Mouse (Mus musculus) spleen, postnatal 14 days (tissue): ENCODE results near the gene Gm49486.

Experiments
- DNase-seq, 2 experiments: peaks; one replicate each; pipeline ENCODE4 v3.0.0; 2021 to 2022; ENCODE audit warnings: low spot score in 2 of 2

Gm49486 gene

DNA sequence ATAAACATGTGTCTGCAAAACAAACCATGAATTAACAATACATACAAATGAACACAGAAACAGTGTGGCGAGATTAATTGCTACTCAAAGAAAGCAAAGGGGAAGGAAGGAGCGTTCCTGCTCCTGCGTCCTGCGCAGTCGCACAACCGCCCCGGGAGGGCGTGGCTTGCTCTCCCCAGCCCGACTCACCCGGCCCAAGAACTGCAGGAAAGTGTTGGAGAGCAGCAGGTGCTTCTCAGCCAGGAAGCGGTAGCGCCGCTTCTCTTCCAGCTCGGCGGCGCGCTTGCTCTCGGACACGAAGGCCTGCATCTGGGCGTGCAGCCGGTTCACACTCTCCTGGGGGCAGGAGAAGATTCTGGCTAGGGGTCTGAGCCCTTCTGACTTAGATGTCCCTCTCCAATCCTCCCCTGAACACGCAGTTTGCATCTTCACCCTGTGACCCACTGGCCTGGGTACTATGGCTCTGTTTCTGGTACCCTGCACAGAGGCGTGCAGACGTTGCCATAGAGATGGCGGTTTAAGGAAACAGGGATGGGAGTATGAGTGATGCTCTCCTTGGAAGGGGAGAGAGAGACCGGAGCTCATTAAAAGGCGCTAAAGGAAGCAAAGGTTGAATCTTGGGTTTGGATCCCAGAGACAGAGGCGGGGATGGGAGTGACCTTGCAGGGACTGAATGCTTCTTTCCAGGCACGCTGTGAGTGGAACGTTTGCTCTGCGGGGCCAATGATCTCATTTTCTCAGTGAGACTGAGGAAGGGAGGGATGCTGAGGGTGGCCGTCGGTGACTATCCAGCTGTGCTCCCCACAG lies 41.3 kb downstream of the Gm49486 start:
- peak; percentile 52 to 55 for DNase-seq

DNA sequence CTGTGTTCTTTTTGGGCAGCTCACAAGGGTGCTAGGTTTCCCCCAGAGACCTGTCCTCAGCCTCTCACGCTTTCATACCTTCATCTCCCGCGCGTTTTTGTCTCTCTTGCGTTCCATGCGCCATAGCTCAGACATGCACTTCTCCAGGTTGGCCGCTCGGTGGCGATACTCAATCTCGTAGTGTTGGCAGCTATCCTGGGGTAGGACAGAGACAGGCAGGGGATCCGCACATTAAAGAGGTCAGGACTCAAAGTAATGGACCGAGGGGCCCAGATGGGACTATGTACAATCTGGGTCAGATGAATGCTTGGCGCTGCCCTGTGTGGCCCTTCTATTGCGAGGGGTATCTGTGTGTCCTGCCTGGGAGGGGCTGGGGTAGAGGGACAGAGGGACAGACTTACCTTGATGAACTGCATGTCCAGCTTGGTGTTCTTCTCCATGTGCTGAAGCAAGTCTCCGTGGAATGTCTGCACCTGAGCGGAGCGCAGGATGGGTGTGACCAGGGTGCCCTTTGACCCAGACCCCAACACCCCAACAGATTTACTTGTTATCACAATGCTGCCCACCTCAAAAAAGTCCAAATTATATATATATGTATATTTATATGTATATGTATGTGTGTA lies 42.0 kb downstream of the Gm49486 start:
- peak in 1 of 2 experiments; percentile 34 for DNase-seq

DNA sequence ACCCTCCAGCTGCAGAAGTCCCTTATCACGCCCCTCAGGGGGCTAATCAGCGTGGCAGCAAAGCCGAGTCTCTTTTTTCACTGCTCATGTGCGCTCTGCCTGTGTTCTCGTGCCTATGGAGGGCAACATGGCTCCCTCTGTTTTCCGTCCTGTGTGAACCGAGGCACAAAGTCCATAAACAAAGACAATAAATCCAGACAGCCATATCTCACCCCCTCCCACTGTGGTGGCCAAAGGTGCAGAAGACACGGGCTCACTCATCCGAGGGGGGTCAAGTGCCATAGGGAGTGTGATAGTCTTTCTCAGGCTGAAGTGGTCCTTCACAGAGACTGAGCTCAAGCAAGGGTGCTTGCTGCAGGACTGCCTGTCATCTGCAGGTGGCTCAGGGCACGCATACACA lies 43.8 kb downstream of the Gm49486 start:
- DNase-seq: no peak

DNA sequence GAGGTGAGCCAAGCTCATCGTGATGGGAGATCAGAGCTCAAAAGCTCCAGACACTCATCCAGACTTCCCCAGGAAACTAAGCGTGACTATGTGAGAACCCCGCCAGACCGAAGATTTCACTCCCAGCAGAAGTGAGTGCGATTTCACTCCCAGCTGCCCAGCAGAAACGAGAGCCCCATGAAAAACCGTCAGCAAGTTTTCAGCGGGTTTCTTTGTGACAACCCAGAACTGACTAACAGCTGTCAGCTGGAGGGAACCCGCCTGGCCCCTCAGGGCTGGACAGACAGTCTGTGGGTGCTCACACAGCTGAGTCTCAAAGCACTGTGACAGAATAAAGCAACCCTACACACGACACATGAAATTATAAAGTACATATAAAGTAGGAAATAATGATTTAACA lies 48.5 kb downstream of the Gm49486 start:
- DNase-seq: no peak

DNA sequence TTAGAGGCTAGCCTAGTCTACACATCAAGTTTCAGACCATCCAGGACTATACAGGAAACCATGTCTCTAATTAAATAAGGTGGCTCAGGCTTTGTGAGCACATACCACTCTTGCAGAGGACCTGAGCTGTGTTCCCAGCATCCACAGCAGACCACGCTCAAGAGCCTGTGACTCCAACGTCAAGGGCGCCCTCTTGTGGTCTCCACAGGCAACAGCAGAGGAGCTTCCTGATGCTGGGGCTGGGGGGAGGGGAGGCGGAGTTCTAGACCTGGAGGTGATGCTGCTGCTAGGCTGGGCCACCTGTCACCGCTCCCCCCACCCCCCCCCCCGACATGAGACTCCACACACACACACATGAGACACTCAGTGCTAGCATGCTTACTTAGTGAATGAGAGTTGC lies 51.0 kb downstream of the Gm49486 start:
- DNase-seq: peak; percentile 6 to 20

DNA sequence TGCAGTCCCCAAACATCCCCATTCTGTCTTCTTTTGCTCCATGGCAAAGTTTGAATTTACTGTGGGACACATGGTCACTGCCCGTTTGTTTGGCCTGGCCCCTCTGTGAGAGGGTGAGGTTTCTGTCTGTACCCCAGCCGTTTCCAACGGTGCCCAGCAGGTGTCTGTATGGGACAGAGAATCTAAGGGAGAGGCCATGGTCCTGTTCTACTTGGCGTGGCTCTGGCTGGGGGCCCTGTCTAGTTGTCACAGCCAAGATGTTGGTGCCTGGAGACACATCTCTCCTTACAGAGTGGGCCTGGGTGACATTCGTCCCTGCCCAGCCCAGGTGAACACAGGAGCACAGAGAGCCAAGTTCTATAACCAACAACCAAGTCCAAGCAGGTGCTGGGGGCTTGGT lies 51.7 kb downstream of the Gm49486 start:
- peak in 1 of 2 experiments; percentile 6 for DNase-seq

DNA sequence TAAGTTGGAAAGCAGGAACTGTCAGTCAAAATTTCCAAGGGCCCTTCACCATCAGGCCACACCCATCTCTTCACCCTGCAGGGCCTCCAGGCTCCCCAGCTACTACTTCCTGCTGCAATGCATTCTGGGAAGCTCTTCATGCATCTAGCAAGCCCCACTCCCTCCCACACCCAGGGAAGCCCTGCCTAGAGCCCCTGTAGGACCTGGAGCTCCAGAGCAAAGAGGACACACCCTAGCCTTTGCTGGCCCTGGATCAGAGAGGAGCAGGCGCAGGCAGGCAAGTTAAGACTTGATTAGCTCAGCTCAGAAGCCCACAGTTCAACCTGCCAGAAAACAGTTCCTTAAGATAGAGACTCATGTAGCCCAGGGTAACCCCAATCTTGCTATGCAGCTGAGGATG lies 52.2 kb downstream of the Gm49486 start:
- peak in 1 of 2 experiments; percentile 6 for DNase-seq

DNA sequence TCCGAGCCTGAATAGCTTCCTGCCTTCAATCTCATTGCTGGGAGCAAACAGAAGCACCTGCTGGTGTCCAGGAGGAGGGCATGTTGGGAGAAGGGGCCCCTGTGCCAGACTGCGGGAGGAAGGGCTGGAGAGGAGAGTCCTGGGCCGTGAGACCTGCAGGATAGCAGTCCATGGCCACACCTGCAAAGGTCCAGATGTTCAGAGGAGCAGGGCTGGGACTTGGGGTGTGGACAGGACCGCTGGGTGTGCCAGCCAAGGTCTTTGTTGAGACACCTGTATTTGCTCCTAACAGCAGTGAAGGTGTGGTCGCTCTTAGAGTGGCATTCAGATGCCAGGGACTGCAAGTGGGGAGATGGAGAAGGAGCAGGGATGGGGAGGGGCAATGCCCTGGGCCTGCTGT lies 53.2 kb downstream of the Gm49486 start:
- no peak for DNase-seq

DNA sequence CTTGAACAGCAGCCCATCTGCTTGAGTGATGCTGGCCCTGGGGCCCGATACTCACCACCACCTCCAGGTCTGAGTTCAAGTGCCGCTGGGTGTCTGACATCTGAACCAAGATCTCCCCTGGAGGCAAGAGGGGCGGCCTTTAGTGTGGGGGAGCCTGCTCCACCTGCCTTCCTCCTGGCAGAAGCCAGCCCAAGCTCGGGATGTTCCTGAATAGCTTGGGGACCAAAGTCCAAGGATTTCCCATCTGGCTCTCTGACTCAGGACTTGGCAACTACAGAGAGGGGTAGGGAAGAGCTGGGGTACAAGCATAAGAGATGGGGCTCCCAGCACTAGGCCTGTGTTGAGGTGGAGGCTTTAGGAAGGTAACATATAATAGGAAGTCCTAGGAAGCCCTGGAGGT lies 54.2 kb downstream of the Gm49486 start:
- peak in 1 of 2 experiments; percentile 5 for DNase-seq

DNA sequence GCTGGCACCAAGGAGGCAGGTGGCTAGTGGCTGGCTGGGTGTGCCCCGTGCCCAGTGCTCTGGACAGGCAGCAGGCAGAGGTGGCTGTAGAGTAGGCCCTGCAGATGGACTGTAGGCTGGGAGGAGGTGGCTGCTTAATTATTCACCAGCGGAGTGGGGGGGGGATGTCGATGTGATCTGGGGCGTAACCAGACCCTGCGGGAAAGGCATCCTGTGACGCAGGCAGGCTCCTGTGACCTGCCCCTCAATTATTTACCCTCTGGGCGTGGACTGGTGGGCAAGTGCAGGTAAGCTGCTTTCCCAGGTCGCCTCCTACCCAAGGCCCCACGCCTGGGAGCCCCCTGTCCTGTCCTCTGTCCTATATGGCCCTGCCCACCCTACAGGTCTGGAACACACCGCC lies 56.2 kb downstream of the Gm49486 start, which contains the start of gene Baiap2l2:
Gene Baiap2l2, minus strand, starts transcription at position 139 of the 400 bp plus-strand sequence.
- no peak for DNase-seq

DNA sequence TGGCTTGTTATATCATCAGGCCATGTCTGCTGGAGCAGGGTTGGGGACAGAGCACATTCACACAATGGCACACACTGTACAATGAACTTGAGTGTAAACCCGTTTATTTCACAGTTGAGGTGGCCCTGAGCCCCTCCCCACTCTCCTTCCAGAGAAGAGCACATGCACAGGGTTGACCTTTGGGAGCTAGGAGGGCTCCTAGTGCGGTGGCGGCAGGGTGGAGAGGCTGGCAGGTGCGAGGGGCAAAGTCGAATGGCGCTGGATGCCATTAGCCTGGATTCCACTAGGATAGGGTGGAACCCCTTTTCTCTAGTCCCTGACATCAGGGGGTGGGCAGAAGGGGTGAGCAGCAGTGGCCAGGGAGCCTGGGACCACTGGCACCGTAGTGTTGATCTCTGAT lies 57.0 kb downstream of the Gm49486 start:
- no peak for DNase-seq

DNA sequence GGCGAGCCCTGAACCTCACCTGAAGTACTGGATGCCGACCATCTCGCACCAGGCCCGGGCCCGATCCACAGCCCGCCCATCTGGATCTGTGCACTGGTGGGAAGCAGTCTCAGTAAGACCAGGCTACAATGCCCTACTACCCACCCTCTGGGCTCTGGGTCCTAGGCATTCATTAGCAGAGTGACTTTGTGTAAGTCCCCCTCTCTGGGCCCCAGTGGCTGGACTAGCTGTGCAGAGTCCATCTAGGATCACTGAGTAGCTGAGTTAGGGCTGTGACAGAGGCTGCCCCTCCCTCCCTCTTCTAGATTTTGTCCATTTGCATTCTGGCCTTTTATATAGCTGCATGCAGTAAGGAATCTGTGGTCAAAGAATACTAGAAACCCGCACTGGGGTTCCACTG lies 57.9 kb downstream of the Gm49486 start:
- DNase-seq: no peak

DNA sequence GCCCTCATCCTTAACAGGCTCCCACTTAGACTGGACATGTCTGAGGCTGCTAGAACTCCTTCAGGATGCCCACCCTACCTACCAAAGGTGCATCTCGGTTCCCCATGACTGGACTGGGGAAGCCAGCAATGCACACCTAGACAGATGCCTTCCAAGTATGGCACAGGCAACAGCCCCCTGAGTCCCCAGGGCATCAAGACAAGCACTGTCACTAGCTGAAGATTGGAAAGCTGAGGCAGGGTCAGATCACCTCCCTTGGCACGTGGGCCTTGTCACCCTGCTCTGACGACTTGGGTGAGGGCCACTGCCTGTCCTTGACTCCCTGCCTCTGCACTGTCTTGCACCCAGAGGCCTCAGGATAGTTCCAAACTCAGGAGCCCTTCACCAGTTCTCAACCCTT lies 59.2 kb downstream of the Gm49486 start:
- no peak for DNase-seq

DNA sequence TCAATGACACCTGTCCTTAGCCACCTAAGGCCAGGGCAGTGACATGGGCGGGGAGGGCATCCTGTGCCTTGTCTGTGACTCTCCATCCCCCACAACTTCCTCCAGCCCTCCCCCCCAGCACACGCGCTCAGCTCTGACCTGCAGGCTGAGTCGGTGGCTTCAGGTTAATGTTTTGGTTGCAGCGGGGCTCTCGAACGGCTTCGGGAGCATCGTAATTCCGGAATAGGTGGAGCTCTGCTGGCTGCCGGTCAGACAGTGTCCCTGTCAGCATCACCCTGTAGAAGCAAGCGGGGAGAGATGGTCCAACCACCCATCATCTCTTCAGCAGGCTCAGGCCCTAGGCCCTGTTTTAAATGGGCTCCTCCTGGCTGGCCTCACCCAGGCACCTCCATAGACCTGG lies 60.2 kb downstream of the Gm49486 start:
- DNase-seq: no peak

DNA sequence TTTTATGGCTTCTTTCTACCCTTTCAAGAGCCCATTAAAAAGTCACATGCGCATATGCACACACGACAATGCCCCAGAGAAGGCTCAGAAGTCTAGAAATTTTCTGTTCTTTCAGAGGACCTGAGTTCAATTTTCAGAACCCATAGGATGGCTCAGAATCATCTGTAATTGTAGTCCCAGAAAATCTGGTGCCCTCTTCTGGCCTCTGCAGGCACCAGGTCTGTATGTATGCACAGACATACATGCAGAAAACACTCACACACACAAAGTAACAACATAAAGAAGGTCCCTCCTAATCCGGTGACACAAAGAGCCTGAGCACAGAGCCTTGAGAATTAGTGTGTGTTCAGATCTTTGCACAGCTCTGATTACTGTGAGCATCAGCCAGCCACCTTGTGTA lies 61.1 kb downstream of the Gm49486 start:
- DNase-seq: no peak

DNA sequence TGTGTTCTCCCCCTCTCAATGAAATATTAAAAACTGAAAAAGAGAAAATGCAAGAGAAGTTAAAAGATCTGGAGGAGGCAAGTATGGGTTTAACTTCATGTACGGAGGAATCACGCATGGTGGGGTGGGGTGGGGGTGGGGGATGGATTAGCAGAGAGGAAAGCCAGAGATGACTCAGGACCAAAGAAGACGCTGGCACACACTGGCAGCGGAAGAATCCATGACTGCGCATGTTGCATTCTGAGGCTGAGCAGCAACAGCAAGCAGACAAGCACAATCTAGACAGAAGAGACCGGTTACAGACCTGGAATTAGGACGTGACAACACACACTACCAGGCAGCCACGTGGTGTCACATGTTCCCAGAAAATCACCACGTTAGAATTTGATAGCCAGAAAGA lies 63.6 kb downstream of the Gm49486 start:
- DNase-seq: no peak

DNA sequence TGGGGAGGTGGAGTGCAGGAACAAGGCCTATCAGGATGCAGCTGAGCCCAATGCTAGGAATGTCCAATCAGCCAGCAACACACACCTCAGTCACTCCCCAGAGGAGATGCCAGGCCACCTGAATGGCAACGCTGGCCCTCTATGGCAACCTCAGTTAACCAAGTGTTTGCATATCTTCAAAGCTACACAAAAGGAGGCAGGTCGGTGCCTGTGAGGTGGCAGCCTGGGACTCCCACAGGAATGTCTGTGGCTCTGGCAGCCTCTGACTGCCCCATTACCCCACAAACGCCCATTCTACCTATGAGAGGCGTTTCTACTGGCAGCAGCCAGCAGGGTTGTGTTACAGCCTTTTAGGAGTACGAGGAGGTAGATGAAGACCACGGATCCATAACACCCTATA lies 69.4 kb downstream of the Gm49486 start:
- no peak for DNase-seq

DNA sequence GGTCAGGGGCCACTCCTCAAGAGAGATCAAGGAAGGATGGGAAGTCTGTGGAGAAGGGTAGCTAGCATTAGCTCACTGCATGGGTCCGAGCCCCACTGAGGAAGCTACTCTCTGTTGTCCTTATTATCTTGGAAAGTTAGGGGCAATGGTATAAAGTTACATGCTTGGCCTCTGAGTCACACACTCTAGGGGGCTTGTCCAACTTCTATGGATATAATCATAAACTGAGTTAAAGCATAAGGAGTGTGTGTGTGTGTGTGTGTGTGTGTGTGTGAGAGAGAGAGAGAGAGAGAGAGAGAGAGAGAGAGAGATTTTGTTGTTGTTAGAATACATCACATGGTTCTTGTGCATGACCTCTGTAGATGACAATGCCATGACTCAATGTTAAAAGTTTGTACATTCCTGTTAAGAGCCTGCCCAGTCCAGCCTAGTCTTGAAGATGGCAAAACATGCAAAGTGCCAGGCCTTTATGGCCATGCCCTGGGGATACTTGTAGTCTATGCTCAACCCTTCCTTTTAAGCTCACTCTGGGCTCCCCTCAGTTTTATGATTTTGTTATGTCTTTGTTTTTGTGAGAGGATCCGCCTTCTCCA lies 70.5 kb downstream of the Gm49486 start:
- no peak for DNase-seq

DNA sequence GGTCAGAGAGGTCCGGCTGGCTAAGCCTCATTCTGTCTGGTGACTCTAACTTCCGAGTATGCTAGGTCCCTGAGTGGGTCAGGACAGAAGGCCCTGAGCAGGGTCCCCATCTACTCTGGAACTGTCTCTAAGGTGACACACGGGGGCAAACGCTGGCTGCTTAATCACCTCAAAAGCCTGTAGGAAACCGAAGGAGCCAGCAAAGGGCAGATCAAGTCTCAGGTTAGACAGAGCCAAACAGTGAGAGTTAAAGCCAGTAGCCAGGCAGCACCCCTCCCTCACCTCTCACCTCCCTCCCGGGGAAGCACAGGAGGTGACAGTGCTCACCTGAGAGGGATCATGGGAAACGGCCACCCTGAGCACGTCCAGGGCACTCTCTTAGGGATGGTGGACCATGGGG lies 74.5 kb downstream of the Gm49486 start:
- no peak for DNase-seq

DNA sequence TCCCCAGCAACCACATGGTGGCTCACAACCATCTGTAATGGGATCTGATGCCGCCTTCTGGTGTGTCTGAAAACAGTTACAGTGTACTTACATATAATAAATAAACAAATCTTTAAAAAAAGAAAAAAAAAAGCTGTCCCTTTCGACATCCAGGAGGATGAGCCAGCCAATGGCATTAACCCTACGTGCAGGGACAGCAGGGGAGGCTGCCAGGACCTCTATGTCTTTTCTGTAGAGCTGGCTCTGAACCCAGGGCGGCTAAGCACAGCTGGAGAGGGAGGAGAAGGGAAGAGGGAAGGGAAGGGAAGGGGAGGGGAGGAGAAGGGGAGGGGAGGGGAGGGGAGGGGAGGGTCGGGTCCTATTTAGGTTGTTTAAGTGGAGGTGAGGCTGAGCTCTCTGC lies 75.6 kb downstream of the Gm49486 start:
- no peak for DNase-seq

DNA sequence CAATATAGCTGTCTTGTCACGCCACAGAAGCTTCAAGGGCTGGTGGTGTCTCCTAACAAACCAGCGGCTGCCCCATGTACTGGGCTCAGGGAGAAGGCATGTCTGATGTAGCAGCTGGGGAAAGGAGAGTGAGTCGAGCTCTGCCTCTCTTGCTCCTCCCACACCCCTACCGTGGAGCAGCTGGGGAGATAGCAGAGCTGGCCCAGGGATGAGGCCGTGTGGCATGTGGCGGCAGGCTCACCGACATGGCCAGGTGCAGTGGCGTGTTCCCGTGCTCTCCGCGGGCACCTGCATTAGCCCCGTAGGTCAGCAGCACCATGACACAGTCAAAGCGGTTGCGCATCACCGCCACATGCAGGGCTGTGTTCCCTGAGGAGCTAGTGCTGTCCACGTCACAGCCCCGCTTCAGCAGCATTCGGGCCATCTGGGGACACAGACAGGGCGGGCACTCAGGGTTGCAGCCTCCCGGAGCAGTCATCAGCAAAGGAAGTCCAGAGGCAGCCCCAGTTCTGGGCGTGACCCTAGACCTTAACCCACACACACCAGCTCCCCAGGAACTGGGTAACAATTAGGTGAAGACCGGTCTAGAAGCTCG lies 76.9 kb downstream of the Gm49486 start:
- no peak for DNase-seq
